Mouse (Mus musculus) spleen, adult 2 months (tissue): ENCODE measurements around the gene Gmds.

Experiments used
- CTCF ChIP-seq: fragments of 200-500 bp; IDR thresholded peaks from 2 replicates; pipeline ENCODE4 v1.5.1; 2011; ENCODE audit warnings: mild to moderate bottlenecking, inconsistent platforms; ENCODE audit not compliant: insufficient read depth, insufficient read length, insufficient replicate concordance; ENCODE audit errors: extremely low read depth
- POLR2A ChIP-seq: fragments of 200-500 bp; IDR thresholded peaks from 2 replicates; pipeline ENCODE4 v1.6.1; 2011; ENCODE audit warnings: low read depth, low read length, inconsistent platforms

GRCm38 (mm10) chr13:31793163-31793562 lies 545.4 kb downstream of the Gmds start:
- no peak for TF ChIP-seq CTCF
- no peak for TF ChIP-seq POLR2A
